Mouse (Mus musculus) liver, embryonic 16.5 days (tissue): Measurements from ENCODE around the gene Wasf3. TPM values are rescaled to one million over a fixed set of nuclear protein-coding genes. Genes with fewer than 3 reads are reported as not detected.
A peak's percentile ranks its signal among the peaks of the same experiment; 100 is the strongest.

Experiments
- ATAC-seq: fragments of 200-750 bp; cut with Nextera tagmentation; 2 replicates; pipeline ENCODE4 v1.8.0; 2017; ENCODE audit warnings: low read depth, mild to moderate bottlenecking, moderate number of reproducible peaks, moderate library complexity
- H3K27ac ChIP-seq: fragments of 300-500 bp; sonication (generic); 2 replicates; pipeline ENCODE4 v1.5.1; 2014; ENCODE audit warnings: mild to moderate bottlenecking, low read length
- H3K27me3 ChIP-seq: fragments of 300-500 bp; sonication (generic); 2 replicates; pipeline ENCODE4 v1.6.1; 2014; ENCODE audit warnings: low read depth, low read length, mixed read lengths; ENCODE audit not compliant: control insufficient read depth, insufficient read depth
- H3K36me3 ChIP-seq: fragments of 300-500 bp; sonication (generic); 2 replicates; pipeline ENCODE4 v1.6.1; 2014; ENCODE audit warnings: mild to moderate bottlenecking; ENCODE audit not compliant: control insufficient read depth, insufficient read depth
- H3K4me1 ChIP-seq: fragments of 300-500 bp; sonication (generic); 2 replicates; pipeline ENCODE4 v1.6.1; 2014; ENCODE audit warnings: low read depth, low read length, mixed read lengths; ENCODE audit not compliant: control insufficient read depth
- H3K4me2 ChIP-seq: fragments of 300-500 bp; sonication (generic); 2 replicates; pipeline ENCODE4 v1.6.1; 2014; ENCODE audit warnings: low read depth, low read length, mixed read lengths
- H3K4me3 ChIP-seq: fragments of 300-500 bp; sonication (generic); 2 replicates; pipeline ENCODE4 v1.5.1; 2014; ENCODE audit warnings: low read depth, mild to moderate bottlenecking, low read length
- H3K9ac ChIP-seq: fragments of 300-500 bp; sonication (generic); 2 replicates; pipeline ENCODE4 v1.6.1; 2014; ENCODE audit warnings: low read depth, low read length
- H3K9me3 ChIP-seq: fragments of 300-500 bp; sonication (generic); replicated peaks from 2 replicates; pipeline ENCODE4 v1.6.1; 2016; ENCODE audit warnings: low read length; ENCODE audit not compliant: control insufficient read depth
- WGBS: fragments of 180-500 bp; shearing (Covaris S2); extraction: QIAGEN DNeasy Blood & Tissue Kit; methylation state at CpG from one replicate; pipeline ENCODE4 v1.1.7; 2014; ENCODE audit not compliant: insufficient replicate concordance; 5-methylcytosine and 5-hydroxymethylcytosine counted together
- polyA plus RNA-seq: library from polyadenylated mRNA; unstranded; fragments of >200 nt; fragmentation: Nextera tagmentation; extraction: Ambion mirVana; gene quantifications from 2 replicates; pipeline ENCODE4 v1.2.1, GENCODE M21; 2015

Wasf3 gene
- 0.04 and 0.05 TPM in 2 replicates for polyA plus RNA-seq

GRCm38 (mm10) chr5:146384935-146385591 lies at the start of gene Wasf3:
Wasf3 (plus strand) TSS chr5:146384985.
- Histone ChIP-seq H3K27me3 (peaks cover 25% of the 10 kb centered on the region), H3K4me3 (peak within 1 kb of the TSS; percentile 32), H3K36me3 (no peaks in the 10 kb centered on the region), H3K27ac (no peak within 1 kb of the TSS), H3K4me1 (no peaks in the 10 kb centered on the region), H3K9me3 (no peaks in the 10 kb centered on the region), H3K9ac (no peak within 1 kb of the TSS), H3K4me2 (peak within 1 kb of the TSS; percentile 39)
- WGBS: 2% methylated on average over 50 of the region's 66 CpGs
- ATAC-seq: 0 out of 2 replicates have a peak, but pooled peaks have one; percentile 27

- Histone ChIP-seq H3K4me1 (peaks cover 9% of the 10 kb centered on the region), H3K27me3 (no peaks in the 10 kb centered on the region), H3K27ac (no peak overlapping the region), H3K4me3 (no peak overlapping the region), H3K9ac (no peak overlapping the region), H3K36me3 (no peaks in the 10 kb centered on the region), H3K9me3 (no peaks in the 10 kb centered on the region), H3K4me2 (no peak overlapping the region)
- WGBS: 56% methylated on average over 9 of the region's 9 CpGs
- ATAC-seq: no peak
Observed at GRCm38 (mm10) chr5:146338064-146338463, 46.7 kb upstream of the Wasf3 start.

DNA sequence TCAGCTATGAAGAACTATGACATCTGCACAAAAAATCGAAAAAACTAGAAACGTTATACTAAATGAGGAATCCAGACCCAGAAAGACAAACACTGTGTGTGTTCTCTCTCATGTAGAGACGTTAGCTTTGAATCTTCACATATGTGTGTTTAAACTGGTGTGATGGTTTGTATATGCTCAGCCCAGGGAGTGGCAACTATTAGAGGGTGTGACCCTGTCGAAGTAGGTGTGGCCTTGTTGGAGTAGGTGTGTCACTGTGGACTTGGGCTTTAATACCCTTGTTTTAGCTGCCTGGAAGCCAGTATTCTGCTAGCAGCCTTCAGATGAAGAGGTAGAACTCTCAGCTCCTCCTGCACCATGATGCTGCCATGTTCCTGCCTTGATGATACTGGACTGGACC lies 44.7 kb upstream of the Wasf3 start:
- Histone ChIP-seq H3K27me3 (no peaks in the 10 kb centered on the region), H3K4me3 (peak overlapping the region; percentile 33; the same call in 1 of the 2 replicates), H3K4me1 (peaks cover 4% of the 10 kb centered on the region; the same call in 1 of the 2 replicates), H3K27ac (no peak overlapping the region), H3K36me3 (no peaks in the 10 kb centered on the region), H3K4me2 (peak overlapping the region; percentile 32; the same call in 1 of the 2 replicates), H3K9ac (no peak overlapping the region), H3K9me3 (no peaks in the 10 kb centered on the region)
- peak; percentile 77 for ATAC-seq
- WGBS: 57% methylated on average over 4 of the region's 4 CpGs

DNA sequence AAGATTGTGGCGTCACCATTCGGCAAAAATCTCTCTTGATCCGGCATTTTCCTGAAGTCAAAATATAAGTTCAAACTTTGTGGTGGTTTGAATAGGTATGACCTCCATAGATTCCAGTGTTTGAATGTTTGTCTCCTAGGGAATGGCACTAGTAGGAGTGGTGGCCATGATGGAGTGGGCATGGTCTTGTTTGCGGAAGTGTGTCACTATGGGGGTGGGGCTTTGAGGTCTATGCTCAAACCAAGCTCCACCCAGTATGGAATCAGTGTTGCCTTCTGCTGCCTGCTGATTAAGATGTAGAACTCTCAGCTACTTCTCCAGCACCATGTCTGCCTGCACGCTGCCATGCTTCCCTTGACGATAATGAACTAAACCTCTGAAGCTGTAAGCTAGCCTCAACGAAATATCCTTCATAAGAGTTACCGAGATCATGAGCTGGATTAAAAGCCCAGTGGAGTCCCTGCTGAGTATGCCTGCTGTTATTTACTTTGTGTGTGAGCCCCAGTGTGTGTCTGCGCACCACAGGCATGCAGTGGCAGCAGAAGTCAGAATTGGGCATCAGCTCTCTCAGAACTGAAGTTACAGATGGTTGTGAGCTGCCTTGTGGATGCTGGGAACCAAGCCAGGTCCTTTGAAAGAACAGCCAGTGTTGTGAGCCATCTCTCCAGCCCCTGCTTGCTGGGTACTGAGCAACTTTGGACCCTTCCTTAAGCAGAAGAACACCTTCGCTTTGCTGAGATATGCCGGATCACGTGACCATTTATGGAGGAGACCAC lies 39.7 kb upstream of the Wasf3 start:
- no peak overlapping the region for H3K9ac ChIP-seq
- H3K4me1 ChIP-seq: peaks cover 3% of the 10 kb centered on the region; the same call in 1 of the 2 replicates
- no peak overlapping the region for H3K27ac ChIP-seq
- no peaks in the 10 kb centered on the region for H3K27me3 ChIP-seq
- whole genome bisulfite sequencing: 71% methylated on average over 12 of the region's 12 CpGs
- no peak overlapping the region for H3K4me2 ChIP-seq
- H3K4me3 ChIP-seq: no peak overlapping the region
- no peaks in the 10 kb centered on the region for H3K9me3 ChIP-seq
- H3K36me3 ChIP-seq: no peaks in the 10 kb centered on the region
- ATAC-seq: no peak

GRCm38 (mm10) chr5:146347081-146347480 lies 37.7 kb upstream of the Wasf3 start:
- Histone ChIP-seq H3K27me3 (no peaks in the 10 kb centered on the region), H3K4me1 (no peaks in the 10 kb centered on the region), H3K36me3 (no peaks in the 10 kb centered on the region), H3K27ac (no peak overlapping the region), H3K4me2 (no peak overlapping the region), H3K4me3 (no peak overlapping the region), H3K9me3 (no peaks in the 10 kb centered on the region), H3K9ac (no peak overlapping the region)
- ATAC-seq: no peak
- 53% methylated on average over 6 of the region's 6 CpGs for WGBS

- H3K4me3 ChIP-seq: no peak overlapping the region
- no peak for ATAC-seq
- H3K27ac ChIP-seq: no peak overlapping the region
- no peaks in the 10 kb centered on the region for H3K4me1 ChIP-seq
- no peak overlapping the region for H3K9ac ChIP-seq
- H3K9me3 ChIP-seq: no peaks in the 10 kb centered on the region
- H3K4me2 ChIP-seq: no peak overlapping the region
- 53% methylated on average over 3 of the region's 3 CpGs for whole genome bisulfite sequencing
- H3K36me3 ChIP-seq: no peaks in the 10 kb centered on the region
- no peaks in the 10 kb centered on the region for H3K27me3 ChIP-seq
Observed at GRCm38 (mm10) chr5:146349183-146349582, 35.6 kb upstream of the Wasf3 start.

- no peak for ATAC-seq
- no peaks in the 10 kb centered on the region for H3K9me3 ChIP-seq
- no peak overlapping the region for H3K27ac ChIP-seq
- no peaks in the 10 kb centered on the region for H3K27me3 ChIP-seq
- H3K4me2 ChIP-seq: no peak overlapping the region
- 62% methylated on average over 11 of the region's 11 CpGs for WGBS
- H3K36me3 ChIP-seq: no peaks in the 10 kb centered on the region
- no peaks in the 10 kb centered on the region for H3K4me1 ChIP-seq
- H3K9ac ChIP-seq: no peak overlapping the region
- no peak overlapping the region for H3K4me3 ChIP-seq
Observed at GRCm38 (mm10) chr5:146350784-146351183, 34.0 kb upstream of the Wasf3 start.

DNA sequence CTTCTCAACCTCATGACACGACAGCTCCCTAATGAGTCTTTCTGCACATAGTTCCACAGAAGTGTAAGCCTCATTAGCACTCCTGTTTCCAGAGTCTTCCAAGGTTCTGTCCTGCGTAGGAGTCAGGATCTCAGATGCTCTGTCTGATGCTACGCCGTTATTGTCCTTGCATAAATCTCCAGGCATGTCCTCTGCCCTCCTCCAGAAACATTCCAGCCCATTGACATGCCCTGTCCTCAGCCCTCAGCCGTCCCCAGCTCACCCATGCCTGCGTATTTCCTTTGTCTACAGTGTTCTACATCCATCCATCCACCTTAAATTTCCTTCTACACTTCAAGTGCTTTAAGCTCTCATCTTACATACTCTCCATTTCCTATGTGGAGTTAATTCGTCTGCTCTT lies 32.8 kb upstream of the Wasf3 start:
- no peak overlapping the region for H3K4me2 ChIP-seq
- ATAC-seq: no peak
- WGBS: 61% methylated on average over 7 of the region's 7 CpGs
- H3K27ac ChIP-seq: no peak overlapping the region
- no peaks in the 10 kb centered on the region for H3K36me3 ChIP-seq
- no peaks in the 10 kb centered on the region for H3K27me3 ChIP-seq
- no peak overlapping the region for H3K4me3 ChIP-seq
- no peak overlapping the region for H3K9ac ChIP-seq
- H3K4me1 ChIP-seq: no peaks in the 10 kb centered on the region
- H3K9me3 ChIP-seq: no peaks in the 10 kb centered on the region

DNA sequence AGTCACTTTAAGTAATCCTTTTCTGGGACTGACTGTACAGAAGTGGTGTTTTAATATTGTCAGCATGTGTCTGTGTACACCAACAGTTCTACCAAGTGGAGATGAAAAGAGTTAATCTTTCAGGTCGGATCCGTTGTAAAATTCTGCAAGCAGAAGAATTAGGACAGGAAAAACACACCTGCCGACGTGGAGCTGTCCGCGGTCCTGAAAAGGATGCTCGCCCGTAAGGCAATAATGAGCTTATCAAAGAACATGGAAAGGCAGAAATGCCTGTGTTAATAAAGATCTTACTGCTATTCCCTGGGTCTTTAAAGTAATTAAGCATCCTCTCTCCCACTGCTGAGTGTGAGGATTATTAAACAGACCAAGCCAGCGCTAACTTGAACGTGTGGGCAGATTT lies 24.4 kb upstream of the Wasf3 start:
- ATAC-seq: no peak
- WGBS: 35% methylated on average over 10 of the region's 10 CpGs

More for the DNA sequence above, 24.4 kb upstream of the Wasf3 start:
- H3K27me3 ChIP-seq: no peaks in the 10 kb centered on the region
- H3K9ac ChIP-seq: no peak overlapping the region
- H3K4me2 ChIP-seq: no peak overlapping the region
- H3K27ac ChIP-seq: no peak overlapping the region
- no peaks in the 10 kb centered on the region for H3K9me3 ChIP-seq
- no peaks in the 10 kb centered on the region for H3K4me1 ChIP-seq
- H3K4me3 ChIP-seq: no peak overlapping the region
- no peaks in the 10 kb centered on the region for H3K36me3 ChIP-seq
